Mouse (Mus musculus) liver, embryonic 12.5 days (tissue): Measurements from ENCODE around the gene Fam129a. TPM values are rescaled to one million over a fixed set of nuclear protein-coding genes. Genes with fewer than 3 reads are reported as not detected.
A peak's percentile ranks its signal among the peaks of the same experiment; 100 is the strongest.
"Not testable (repeated sequence)": the region's sequence is repeated elsewhere in the genome, so short reads cannot be mapped to it uniquely, and the experiment has no call there.

Experiments used
- ATAC-seq: fragments of 200-750 bp; cut with Nextera tagmentation; 2 replicates; pipeline ENCODE4 v1.8.0; 2017; ENCODE audit warnings: moderate number of reproducible peaks, mild to moderate bottlenecking, moderate library complexity
- H3K27ac ChIP-seq: fragments of 300-500 bp; sonication (generic); 2 replicates; pipeline ENCODE4 v1.5.1; 2016; ENCODE audit warnings: mild to moderate bottlenecking
- H3K27me3 ChIP-seq: fragments of 300-500 bp; sonication (generic); replicated peaks from 2 replicates; pipeline ENCODE4 v1.6.1; 2016; ENCODE audit warnings: mild to moderate bottlenecking, moderate library complexity
- H3K36me3 ChIP-seq: fragments of 300-500 bp; sonication (generic); 2 replicates; pipeline ENCODE4 v1.6.1; 2016; ENCODE audit warnings: mild to moderate bottlenecking, moderate library complexity
- H3K4me1 ChIP-seq: fragments of 300-500 bp; sonication (generic); 2 replicates; pipeline ENCODE4 v1.6.1; 2016
- H3K4me2 ChIP-seq: fragments of 300-500 bp; sonication (generic); 2 replicates; pipeline ENCODE4 v1.6.1; 2016; ENCODE audit warnings: mild to moderate bottlenecking, moderate library complexity
- H3K4me3 ChIP-seq: fragments of 300-500 bp; sonication (generic); 2 replicates; pipeline ENCODE4 v1.5.1; 2016; ENCODE audit warnings: mild to moderate bottlenecking, moderate library complexity
- H3K9ac ChIP-seq: fragments of 300-500 bp; sonication (generic); 2 replicates; pipeline ENCODE4 v1.6.1; 2016; ENCODE audit warnings: mild to moderate bottlenecking, moderate library complexity
- H3K9me3 ChIP-seq: fragments of 300-500 bp; sonication (generic); replicated peaks from 2 replicates; pipeline ENCODE4 v1.6.1; 2016; ENCODE audit warnings: mild to moderate bottlenecking, moderate library complexity
- WGBS: fragments of 180-500 bp; shearing (Covaris S2); methylation state at CpG from one replicate; pipeline ENCODE4 v1.1.7; 2016; ENCODE audit not compliant: insufficient replicate concordance; 5-methylcytosine and 5-hydroxymethylcytosine counted together
- polyA plus RNA-seq: library from polyadenylated mRNA; unstranded; fragments of >200 nt; fragmentation: Nextera tagmentation; extraction: Ambion mirVana; gene quantifications from 2 replicates; pipeline ENCODE4 v1.2.1, GENCODE M21; 2016

Gene Fam129a
- polyA plus RNA-seq, 1 experiment from 2014 or later: 1.9 TPM

DNA sequence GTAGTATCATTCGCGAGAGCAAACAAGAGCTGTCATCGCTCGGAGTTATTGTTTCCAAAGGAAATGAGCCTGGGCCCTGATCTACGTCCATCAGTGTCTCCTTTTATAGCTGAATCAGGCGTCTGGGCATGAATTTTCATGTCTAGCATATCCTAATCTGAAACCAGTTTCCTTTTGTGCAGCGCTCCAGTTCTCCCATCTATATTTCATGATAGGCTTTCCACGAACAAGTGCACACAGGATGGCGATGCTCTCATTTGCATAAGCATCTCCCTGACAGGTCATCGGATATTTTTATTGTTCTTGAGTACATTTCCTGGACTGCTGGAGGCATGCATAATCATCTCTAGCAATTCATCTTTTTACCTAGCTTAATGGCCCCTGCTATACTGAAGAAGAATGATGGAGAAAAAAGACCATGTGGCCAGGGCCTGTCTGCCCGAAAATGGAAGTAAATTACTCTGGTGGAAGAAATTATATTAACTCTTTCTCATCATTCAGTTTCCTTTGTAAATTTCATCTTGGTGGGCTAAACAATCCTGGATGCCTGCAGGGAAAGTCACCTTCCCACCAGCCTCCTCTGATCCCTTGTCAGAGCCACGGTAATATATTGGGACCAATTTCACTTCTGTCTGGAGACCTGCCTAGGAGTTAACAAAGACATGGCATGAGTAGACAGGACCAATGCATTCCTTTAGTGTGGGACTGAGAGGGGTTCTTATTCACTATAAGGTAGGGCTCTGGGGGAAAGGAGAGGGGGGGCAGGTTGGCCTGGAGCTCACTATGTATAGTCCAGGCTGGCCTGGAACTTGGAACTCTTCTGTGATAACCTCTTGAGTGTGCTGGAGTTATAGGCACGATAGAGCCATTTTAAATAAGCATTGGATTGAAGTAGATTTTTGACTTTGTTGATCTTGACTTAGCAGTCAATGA, 21.4 kb downstream of the Fam129a start:
- no peak overlapping the region for H3K4me3 ChIP-seq
- H3K27ac ChIP-seq: no peak overlapping the region
- no peak overlapping the region for H3K9ac ChIP-seq
- no peak for ATAC-seq
- WGBS: 72% methylated on average over 13 of the region's 13 CpGs
- no peaks in the 10 kb centered on the region for H3K27me3 ChIP-seq
- H3K9me3 ChIP-seq: no peaks in the 10 kb centered on the region
- H3K36me3 ChIP-seq: no peaks in the 10 kb centered on the region
- H3K4me2 ChIP-seq: no peak overlapping the region
- peaks cover 15% of the 10 kb centered on the region for H3K4me1 ChIP-seq

GRCm38 (mm10) chr1:151594906-151595305, 23.9 kb downstream of the Fam129a start:
- peaks cover 28% of the 10 kb centered on the region for H3K4me1 ChIP-seq
- no peaks in the 10 kb centered on the region for H3K9me3 ChIP-seq
- H3K27ac ChIP-seq: no peak overlapping the region
- 66% methylated on average over 4 of the region's 4 CpGs for WGBS
- no peaks in the 10 kb centered on the region for H3K27me3 ChIP-seq
- no peak overlapping the region for H3K4me3 ChIP-seq
- no peak overlapping the region for H3K4me2 ChIP-seq
- no peaks in the 10 kb centered on the region for H3K36me3 ChIP-seq
- H3K9ac ChIP-seq: no peak overlapping the region
- ATAC-seq: no peak

DNA sequence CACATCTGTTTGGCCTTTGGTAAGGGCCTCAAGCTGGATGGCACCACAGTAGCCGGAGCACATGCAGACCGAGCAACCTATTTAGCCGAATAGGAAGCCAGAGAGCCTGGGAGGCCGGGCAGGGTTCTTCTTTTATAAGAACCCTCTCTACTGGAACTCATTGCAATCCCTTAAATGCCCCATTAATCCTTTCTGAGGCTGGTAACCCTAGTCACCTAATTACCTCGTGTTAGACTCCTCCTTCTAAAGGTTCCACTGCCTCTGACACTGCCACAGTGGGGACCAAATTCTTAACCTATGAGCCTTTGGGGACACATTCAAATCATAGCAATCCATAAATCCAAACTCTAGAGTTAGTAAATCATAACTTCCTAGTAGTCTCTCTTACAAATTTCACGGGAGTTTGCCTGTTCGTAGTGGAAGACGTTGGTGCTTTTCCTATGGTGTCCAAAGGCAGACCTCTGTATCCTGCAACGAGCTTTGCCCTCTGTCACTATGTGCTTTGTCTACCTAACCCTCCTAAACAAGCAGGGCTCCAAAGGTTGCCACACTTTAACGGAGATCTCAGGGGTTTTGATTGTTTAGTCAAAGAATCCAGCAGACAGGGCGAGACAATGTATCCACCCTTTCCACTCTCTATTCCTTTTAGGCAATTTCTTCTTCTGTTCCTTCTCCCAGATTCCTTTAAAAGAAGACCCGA, 24.8 kb downstream of the Fam129a start:
- 0 out of 2 replicates have a peak overlapping the region, but pooled peaks have one; percentile 34 for H3K27ac ChIP-seq
- H3K9ac ChIP-seq: no peak overlapping the region
- no peak overlapping the region for H3K4me2 ChIP-seq
- no peaks in the 10 kb centered on the region for H3K36me3 ChIP-seq
- 67% methylated on average over 12 of the region's 12 CpGs for WGBS
- ATAC-seq: peak; percentile 48; the same call in 1 of the 2 replicates
- H3K9me3 ChIP-seq: no peaks in the 10 kb centered on the region
- H3K4me1 ChIP-seq: peaks cover 28% of the 10 kb centered on the region
- H3K4me3 ChIP-seq: no peak overlapping the region
- H3K27me3 ChIP-seq: no peaks in the 10 kb centered on the region

DNA sequence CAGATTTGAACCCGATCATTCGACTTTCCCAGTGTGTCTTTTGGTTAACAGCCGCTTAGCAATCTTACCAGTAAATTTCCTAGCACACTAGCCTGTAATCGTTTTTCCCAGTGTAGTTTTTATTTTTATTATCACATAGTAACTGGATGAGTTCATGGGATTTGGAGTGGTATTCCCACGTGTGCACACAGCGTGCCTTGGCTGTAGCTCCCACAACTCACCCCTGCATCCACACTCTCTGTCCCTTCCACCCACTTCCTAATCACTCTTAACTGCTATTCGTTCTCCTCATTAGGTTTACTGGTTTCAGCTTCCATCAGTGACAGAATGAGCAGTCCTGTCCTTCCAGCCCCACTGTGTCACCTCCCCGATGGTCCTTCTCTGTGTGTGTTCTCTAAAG, 25.6 kb downstream of the Fam129a start:
- WGBS: 58% methylated on average over 8 of the region's 8 CpGs
- Histone ChIP-seq H3K9me3 (no peaks in the 10 kb centered on the region), H3K9ac (no peak overlapping the region), H3K27me3 (no peaks in the 10 kb centered on the region), H3K27ac (no peak overlapping the region), H3K4me3 (no peak overlapping the region), H3K4me2 (no peak overlapping the region), H3K4me1 (peaks cover 24% of the 10 kb centered on the region), H3K36me3 (no peaks in the 10 kb centered on the region)
- no peak for ATAC-seq

GRCm38 (mm10) chr1:151597677-151598297, 26.8 kb downstream of the Fam129a start:
- no peaks in the 10 kb centered on the region for H3K27me3 ChIP-seq
- no peak overlapping the region for H3K4me2 ChIP-seq
- 35% methylated on average over 6 of the region's 6 CpGs for WGBS
- no peak overlapping the region for H3K9ac ChIP-seq
- H3K4me3 ChIP-seq: no peak overlapping the region
- peak; percentile 65; the same call in 1 of the 2 replicates for ATAC-seq
- H3K9me3 ChIP-seq: no peaks in the 10 kb centered on the region
- H3K36me3 ChIP-seq: no peaks in the 10 kb centered on the region
- H3K27ac ChIP-seq: no peak overlapping the region
- H3K4me1 ChIP-seq: peaks cover 19% of the 10 kb centered on the region

DNA sequence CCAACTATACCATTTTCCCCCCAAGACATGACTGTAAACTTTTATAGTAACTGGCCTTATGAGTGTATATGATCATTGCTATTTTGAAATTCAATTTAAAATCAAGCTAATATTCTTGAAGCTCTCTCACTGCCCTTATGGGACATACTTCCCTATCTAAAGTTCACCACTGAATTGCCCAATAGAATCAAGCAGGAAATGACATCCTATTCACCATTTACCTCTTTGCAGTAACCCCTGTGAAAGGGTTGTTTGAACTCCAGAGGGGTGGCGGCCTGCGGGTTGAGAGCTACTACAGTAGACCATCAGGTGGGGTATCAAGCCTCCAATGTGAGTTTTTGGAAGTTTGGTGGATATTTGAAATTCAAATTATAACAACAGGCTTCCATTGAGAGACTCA, 27.9 kb downstream of the Fam129a start:
- WGBS: 80% methylated on average over 2 of the region's 2 CpGs
- Histone ChIP-seq H3K4me2 (no peak overlapping the region), H3K9ac (no peak overlapping the region), H3K27ac (no peak overlapping the region), H3K4me3 (no peak overlapping the region), H3K36me3 (no peaks in the 10 kb centered on the region), H3K4me1 (peaks cover 19% of the 10 kb centered on the region), H3K27me3 (no peaks in the 10 kb centered on the region), H3K9me3 (no peaks in the 10 kb centered on the region)
- ATAC-seq: no peak

GRCm38 (mm10) chr1:151604328-151604727, 33.3 kb downstream of the Fam129a start:
- Histone ChIP-seq H3K27me3 (no peaks in the 10 kb centered on the region), H3K27ac (no peak overlapping the region), H3K9ac (no peak overlapping the region), H3K4me1 (no peaks in the 10 kb centered on the region), H3K4me3 (no peak overlapping the region), H3K9me3 (no peaks in the 10 kb centered on the region), H3K4me2 (no peak overlapping the region), H3K36me3 (no peaks in the 10 kb centered on the region)
- WGBS: 60% methylated on average over 2 of the region's 2 CpGs
- ATAC-seq: no peak

DNA sequence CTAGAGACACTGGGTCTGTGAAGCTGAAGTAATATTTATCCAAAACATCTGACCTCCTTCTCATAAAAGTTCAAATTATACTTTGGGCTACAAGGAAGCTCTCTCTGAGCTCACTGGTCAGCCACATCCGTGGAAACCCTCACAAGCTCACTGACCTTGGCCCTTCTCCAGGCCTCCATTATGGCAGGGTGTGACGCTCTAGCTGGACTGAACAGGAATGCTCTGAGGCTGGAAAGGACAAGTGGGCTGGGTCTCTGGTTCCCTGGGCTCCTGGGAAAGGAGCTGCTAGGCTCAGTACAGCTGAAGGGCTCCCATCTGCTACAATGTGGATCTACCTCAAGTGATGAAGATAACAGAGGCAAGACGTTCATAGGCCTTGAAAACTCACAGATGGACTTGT, 37.0 kb downstream of the Fam129a start:
- H3K9ac ChIP-seq, H3K27ac ChIP-seq, H3K9me3 ChIP-seq, H3K4me2 ChIP-seq, H3K4me1 ChIP-seq, H3K27me3 ChIP-seq, H3K4me3 ChIP-seq, ATAC-seq, H3K36me3 ChIP-seq: not testable (repeated sequence)
- 64% methylated on average over 3 of the region's 3 CpGs for WGBS

DNA sequence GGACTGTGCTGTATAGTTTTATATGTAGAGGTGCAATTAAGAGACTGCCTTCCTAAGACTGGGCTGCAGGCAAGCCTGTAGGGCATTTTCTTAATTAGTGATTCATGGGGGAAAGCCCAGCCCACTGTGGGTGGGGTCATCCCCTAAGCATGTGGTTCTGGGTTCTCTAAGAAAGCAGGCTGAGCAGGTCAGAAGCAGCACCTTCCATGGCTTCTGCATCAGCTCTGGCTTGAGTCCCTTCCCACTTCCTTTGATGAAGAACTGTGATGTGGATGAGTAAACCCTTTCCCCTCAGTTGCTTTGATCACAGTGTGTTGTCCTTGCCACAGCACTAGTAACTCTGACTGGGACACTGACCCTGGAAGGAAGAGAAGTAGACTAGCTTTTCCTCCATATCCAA, 39.6 kb downstream of the Fam129a start:
- H3K36me3 ChIP-seq: no peaks in the 10 kb centered on the region
- H3K27ac ChIP-seq: no peak overlapping the region
- H3K4me2 ChIP-seq: no peak overlapping the region
- ATAC-seq: no peak
- no peaks in the 10 kb centered on the region for H3K27me3 ChIP-seq
- no peak overlapping the region for H3K4me3 ChIP-seq
- H3K9ac ChIP-seq: no peak overlapping the region
- no peaks in the 10 kb centered on the region for H3K9me3 ChIP-seq
- H3K4me1 ChIP-seq: peaks cover 4% of the 10 kb centered on the region; the same call in 1 of the 2 replicates

DNA sequence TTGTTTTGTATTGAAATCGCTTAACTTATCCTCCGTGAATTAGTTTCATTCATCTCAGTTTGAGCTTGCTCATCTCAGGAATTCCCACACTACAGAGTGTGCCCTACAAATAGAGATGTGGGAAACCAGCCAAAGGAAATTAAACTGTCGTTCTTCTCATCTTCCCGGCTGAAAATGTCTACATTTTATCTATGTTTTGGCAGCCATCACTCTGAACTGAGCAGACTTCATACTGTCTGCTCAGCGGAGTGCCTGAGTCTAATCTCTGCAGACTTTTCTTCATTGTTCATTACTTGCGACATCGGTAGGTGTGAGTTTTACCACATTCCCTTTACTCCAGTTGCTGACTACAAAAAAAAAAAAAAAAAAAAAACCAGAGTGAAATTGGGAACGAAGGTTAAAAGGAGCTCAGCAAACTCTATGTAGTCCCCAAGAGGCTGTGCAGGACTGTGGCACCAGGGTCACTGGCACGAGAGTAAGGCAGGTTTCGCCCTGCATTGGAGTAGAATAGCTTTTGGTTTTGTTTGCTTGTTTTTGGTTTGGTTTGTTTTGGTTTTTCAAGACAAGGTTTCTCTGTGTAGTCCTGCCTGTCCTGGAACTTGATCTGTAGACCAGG, 43.4 kb downstream of the Fam129a start:
- Histone ChIP-seq H3K27ac (no peak overlapping the region), H3K27me3 (no peaks in the 10 kb centered on the region), H3K4me1 (peaks cover 26% of the 10 kb centered on the region), H3K36me3 (no peaks in the 10 kb centered on the region), H3K9me3 (no peaks in the 10 kb centered on the region), H3K4me2 (no peak overlapping the region), H3K4me3 (no peak overlapping the region), H3K9ac (no peak overlapping the region)
- ATAC-seq: no peak
- 64% methylated on average over 10 of the region's 10 CpGs for WGBS

- WGBS: 92% methylated on average over 6 of the region's 6 CpGs
- Histone ChIP-seq H3K36me3 (no peaks in the 10 kb centered on the region), H3K27me3 (no peaks in the 10 kb centered on the region), H3K4me3 (no peak overlapping the region), H3K9ac (no peak overlapping the region), H3K4me2 (no peak overlapping the region), H3K27ac (no peak overlapping the region), H3K9me3 (no peaks in the 10 kb centered on the region), H3K4me1 (peaks cover 28% of the 10 kb centered on the region)
- ATAC-seq: no peak
These were observed 44.6 kb downstream of the Fam129a start for GRCm38 (mm10) chr1:151615625-151616024.
